Mouse (Mus musculus) layer of hippocampus, adult 9-11 months (tissue): ENCODE results near the gene Tcn2.

ENCODE experiments used
- DNase-seq: peaks from one replicate; pipeline ENCODE4 v3.0.0; 2022

The Tcn2 gene

DNA sequence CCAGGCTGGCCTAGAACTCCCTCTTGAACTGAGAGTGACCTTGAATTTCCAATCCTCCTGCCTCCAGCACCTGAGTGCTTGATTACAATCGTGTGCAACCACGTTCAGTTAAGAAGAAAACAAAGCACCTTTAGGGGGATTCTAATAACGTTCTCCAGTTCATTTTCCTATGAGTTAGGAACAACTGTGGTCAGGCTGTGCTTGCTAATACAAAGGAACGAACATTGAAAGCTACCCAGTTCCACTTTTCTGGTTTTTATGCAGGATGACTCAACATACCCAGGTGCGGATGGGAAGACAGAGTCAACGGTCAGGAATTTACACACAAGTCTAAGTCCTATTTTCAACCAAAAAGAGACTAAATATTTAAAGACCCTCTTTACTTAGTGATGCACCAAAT, 38.0 kb downstream of the Tcn2 start:
- DNase-seq: no peak

GRCm38 (mm10) chr11:3887331-3887730, 44.6 kb downstream of the Tcn2 start:
- no peak for DNase-seq

GRCm38 (mm10) chr11:3883711-3884110, 48.2 kb downstream of the Tcn2 start:
- DNase-seq: no peak

GRCm38 (mm10) chr11:3879836-3880235, 52.1 kb downstream of the Tcn2 start:
- peak; percentile 73 for DNase-seq

DNA sequence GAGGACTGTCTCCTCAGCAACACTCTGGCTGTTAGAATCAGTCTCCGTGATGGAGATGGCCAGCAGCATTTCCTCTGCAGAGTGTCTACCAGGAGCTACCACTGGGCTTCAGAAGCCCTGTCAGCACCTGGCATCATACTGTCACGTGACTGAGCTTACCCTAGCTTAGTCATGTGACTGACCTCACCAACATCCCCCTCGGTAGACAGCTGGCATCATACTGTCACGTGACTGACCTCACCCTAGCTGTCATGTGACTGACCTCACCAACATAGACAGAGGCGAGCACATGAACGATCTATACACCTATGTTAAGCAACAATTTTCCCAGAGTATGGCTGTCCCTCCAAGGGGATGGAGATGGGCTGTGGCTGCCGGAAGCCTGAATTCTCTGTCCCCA, 53.3 kb downstream of the Tcn2 start:
- no peak for DNase-seq

DNA sequence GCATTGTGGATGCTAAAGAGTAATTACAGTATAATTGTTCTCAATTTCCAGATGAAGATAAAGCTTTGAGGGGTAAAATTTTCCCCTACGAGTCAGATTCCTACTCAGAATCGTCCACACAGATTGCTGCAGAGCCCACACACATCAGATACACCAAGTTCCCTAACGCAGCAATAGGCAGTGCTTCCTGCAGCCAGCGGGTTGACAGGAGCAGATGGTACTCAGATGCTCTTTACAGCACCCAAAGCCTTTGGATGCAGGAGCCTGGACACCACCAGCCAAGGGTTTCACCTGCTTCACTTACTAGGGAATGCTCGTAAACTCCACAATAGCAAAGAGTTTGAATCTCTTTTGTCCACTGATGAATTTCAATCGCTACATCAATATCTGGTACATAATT, 55.5 kb downstream of the Tcn2 start:
- peak; percentile 67 for DNase-seq
